Mouse (Mus musculus): ENCODE measurements at regions not wholly inside any gene's neighbourhood (a gene's known extent, or its start where the extent isn't known, plus 50 kb on each side); places are given as distances from the start of the nearest gene placed in this dataset.

GRCm38 (mm10) chr13:69237918-69238317 is 238.6 kb upstream of the Adcy2 start:
- no peaks in the 10 kb centered on the region for H3K4me1 ChIP-seq (ENCODE audit: control insufficient read depth, insufficient read depth, low read length)
- no peak overlapping the region for H3K4me3 ChIP-seq (replicated peaks; ENCODE audit: extremely low read depth, low read depth, low read length)
- WGBS: 68% methylated on average over 3 of the region's 3 CpGs
- TF ChIP-seq CTCF (IDR thresholded peaks at IDR 0.05; ENCODE audit: insufficient read depth, low read length): no peak
- DNase-seq: no peak

- H3K4me3 ChIP-seq (replicated peaks; ENCODE audit: extremely low read depth, low read depth, low read length): no peak overlapping the region
- H3K4me1 ChIP-seq (ENCODE audit: control insufficient read depth, insufficient read depth, low read length): no peaks in the 10 kb centered on the region
- 70% methylated on average over 2 of the region's 2 CpGs for WGBS
- no peak for DNase-seq
- TF ChIP-seq CTCF (IDR thresholded peaks at IDR 0.05; ENCODE audit: insufficient read depth, low read length) (no peak), POLR2A (IDR thresholded peaks at IDR 0.05; ENCODE audit: borderline replicate concordance, extremely low read depth, low read depth, low read length) (no peak)
Observed at GRCm38 (mm10) chr13:69239261-69239915, 240.0 kb upstream of the Adcy2 start.

- DNase-seq: no peak
- Histone ChIP-seq H3K4me1 (ENCODE audit: control insufficient read depth, insufficient read depth, low read length) (no peaks in the 10 kb centered on the region), H3K4me3 (replicated peaks; ENCODE audit: extremely low read depth, low read depth, low read length) (no peak overlapping the region)
- WGBS: 78% methylated on average over 14 of the region's 14 CpGs
- TF ChIP-seq POLR2A (IDR thresholded peaks at IDR 0.05; ENCODE audit: borderline replicate concordance, extremely low read depth, low read depth, low read length): no peak
- no peak for TF ChIP-seq CTCF (IDR thresholded peaks at IDR 0.05; ENCODE audit: insufficient read depth, low read length)
Observed at GRCm38 (mm10) chr13:69242544-69243296, 243.4 kb upstream of the Adcy2 start.

- no peak overlapping the region for H3K4me3 ChIP-seq (replicated peaks; ENCODE audit: extremely low read depth, low read depth, low read length)
- no peak for TF ChIP-seq POLR2A (IDR thresholded peaks at IDR 0.05; ENCODE audit: borderline replicate concordance, extremely low read depth, low read depth, low read length)
- no peak for TF ChIP-seq CTCF (IDR thresholded peaks at IDR 0.05; ENCODE audit: insufficient read depth, low read length)
- DNase-seq: no peak
- WGBS: 92% methylated on average over 4 of the region's 4 CpGs
- no peaks in the 10 kb centered on the region for H3K4me1 ChIP-seq (ENCODE audit: control insufficient read depth, insufficient read depth, low read length)
Observed at GRCm38 (mm10) chr13:69250334-69251129, 251.2 kb upstream of the Adcy2 start.

- 76% methylated on average over 6 of the region's 6 CpGs for WGBS
- no peaks in the 10 kb centered on the region for H3K4me1 ChIP-seq (ENCODE audit: control insufficient read depth, insufficient read depth, low read length)
- no peak for DNase-seq
- no peak overlapping the region for H3K4me3 ChIP-seq (replicated peaks; ENCODE audit: extremely low read depth, low read depth, low read length)
- no peak for TF ChIP-seq POLR2A (IDR thresholded peaks at IDR 0.05; ENCODE audit: borderline replicate concordance, extremely low read depth, low read depth, low read length)
- no peak for TF ChIP-seq CTCF (IDR thresholded peaks at IDR 0.05; ENCODE audit: insufficient read depth, low read length)
Observed at GRCm38 (mm10) chr13:69251130-69251561, 251.8 kb upstream of the Adcy2 start.

DNA sequence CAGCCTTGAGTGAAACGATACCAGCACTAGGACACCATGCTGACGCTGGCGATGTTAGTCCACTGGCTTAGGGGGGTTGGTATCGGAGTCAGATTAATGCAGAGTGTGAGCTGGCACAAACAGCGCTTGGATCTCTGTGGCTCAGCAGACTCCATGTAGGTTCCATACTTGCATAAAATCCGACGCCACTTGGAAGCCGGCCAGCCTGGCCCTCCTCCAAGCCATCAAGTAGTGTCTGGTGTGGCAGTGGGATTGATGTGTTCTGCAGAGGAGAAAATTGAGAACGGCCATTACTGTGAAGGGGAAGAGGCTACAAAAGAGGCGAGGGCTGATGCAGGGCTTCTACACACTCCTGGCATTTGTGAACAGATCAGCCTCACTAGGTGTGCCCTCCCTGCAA is 253.0 kb upstream of the Adcy2 start:
- TF ChIP-seq CTCF (IDR thresholded peaks at IDR 0.05; ENCODE audit: insufficient read depth, low read length): no peak
- TF ChIP-seq POLR2A (IDR thresholded peaks at IDR 0.05; ENCODE audit: borderline replicate concordance, extremely low read depth, low read depth, low read length): no peak
- WGBS: 62% methylated on average over 10 of the region's 10 CpGs
- Histone ChIP-seq H3K4me3 (replicated peaks; ENCODE audit: extremely low read depth, low read depth, low read length) (no peak overlapping the region), H3K4me1 (ENCODE audit: control insufficient read depth, insufficient read depth, low read length) (no peaks in the 10 kb centered on the region)
- DNase-seq: no peak

DNA sequence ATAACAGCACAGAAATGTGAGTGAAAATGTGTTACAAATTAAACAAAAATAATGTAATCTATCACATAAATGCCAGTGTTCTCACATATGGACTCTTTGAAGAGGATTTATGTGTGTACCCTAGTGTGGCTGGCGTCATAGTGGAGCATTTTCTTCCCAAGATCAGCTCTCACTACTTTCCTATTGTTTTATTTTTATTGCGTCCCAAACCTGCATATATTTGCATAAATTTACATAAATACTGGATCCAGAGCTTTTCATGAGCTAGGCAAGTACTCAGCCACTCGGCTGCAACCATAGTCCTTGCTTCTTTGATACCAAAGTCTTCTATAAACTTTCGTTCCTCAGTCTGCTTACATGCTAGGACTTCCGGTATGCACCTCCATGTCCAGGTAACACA is 261.1 kb upstream of the Adcy2 start:
- DNase-seq: no peak
- TF ChIP-seq POLR2A (IDR thresholded peaks at IDR 0.05; ENCODE audit: borderline replicate concordance, extremely low read depth, low read depth, low read length) (no peak), CTCF (IDR thresholded peaks at IDR 0.05; ENCODE audit: insufficient read depth, low read length) (no peak)
- no peak overlapping the region for H3K4me3 ChIP-seq (replicated peaks; ENCODE audit: extremely low read depth, low read depth, low read length)
- 77% methylated on average over 5 of the region's 5 CpGs for WGBS
- no peaks in the 10 kb centered on the region for H3K4me1 ChIP-seq (ENCODE audit: control insufficient read depth, insufficient read depth, low read length)

GRCm38 (mm10) chr13:69260972-69261371 is 261.6 kb upstream of the Adcy2 start:
- Histone ChIP-seq H3K4me3 (replicated peaks; ENCODE audit: extremely low read depth, low read depth, low read length) (no peak overlapping the region), H3K4me1 (ENCODE audit: control insufficient read depth, insufficient read depth, low read length) (no peaks in the 10 kb centered on the region)
- TF ChIP-seq CTCF (IDR thresholded peaks at IDR 0.05; ENCODE audit: insufficient read depth, low read length): no peak
- no peak for TF ChIP-seq POLR2A (IDR thresholded peaks at IDR 0.05; ENCODE audit: borderline replicate concordance, extremely low read depth, low read depth, low read length)
- no peak for DNase-seq
- WGBS: 75% methylated on average over 4 of the region's 4 CpGs

DNA sequence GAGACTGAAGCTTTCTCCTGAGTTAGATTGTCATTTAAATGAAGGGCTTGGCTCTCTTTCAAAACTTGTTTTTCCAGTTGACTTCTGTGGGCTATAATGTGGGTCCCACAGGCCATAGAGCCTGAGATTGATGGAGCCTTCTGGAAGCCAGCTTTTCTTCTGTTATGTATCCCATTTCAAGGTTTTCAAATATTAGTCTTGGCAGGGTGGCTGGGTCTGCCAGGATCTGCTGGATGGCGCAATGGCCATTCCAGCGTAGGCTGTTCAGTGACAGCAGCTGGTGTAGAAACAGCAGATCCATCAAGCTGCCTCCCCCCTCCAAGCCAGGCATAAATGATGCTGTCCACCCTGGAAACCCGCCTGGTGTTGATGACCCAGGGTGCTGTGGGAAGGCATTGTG is 264.4 kb upstream of the Adcy2 start:
- no peaks in the 10 kb centered on the region for H3K4me1 ChIP-seq (ENCODE audit: control insufficient read depth, insufficient read depth, low read length)
- H3K4me3 ChIP-seq (replicated peaks; ENCODE audit: extremely low read depth, low read depth, low read length): no peak overlapping the region
- DNase-seq: no peak
- no peak for TF ChIP-seq POLR2A (IDR thresholded peaks at IDR 0.05; ENCODE audit: borderline replicate concordance, extremely low read depth, low read depth, low read length)
- TF ChIP-seq CTCF (IDR thresholded peaks at IDR 0.05; ENCODE audit: insufficient read depth, low read length): no peak
- 67% methylated on average over 3 of the region's 3 CpGs for WGBS

Measured in lung, adult 2 months (tissue).